24 mouse cellular contexts compared by ENCODE assay signal in genomic region chr1:192356231-192356630, GRCm38 (mm10).
DNase-seq lines count a peak whose midpoint lies in the region; ATAC-seq and TF ChIP-seq lines count a peak whose summit lies in the region.
"Had no signal": no experiment of that assay in that cellular context is flagged by ENCODE, and none has a peak within 500 bp of the region (broad histone marks: within the 10 kb centered on the region; RNA-seq: fewer than 3 reads in every experiment).

No protein-coding gene starts in this region.

- no peaks in the 10 kb centered on the region for H3K9me3 ChIP-seq in liver, postnatal 0 days (ENCODE audit: low read length)
- H3K9me3 ChIP-seq: embryonic facial prominence, embryonic 13.5 days; forebrain, embryonic 12.5 days; heart, embryonic 10.5 days; hindbrain, embryonic 12.5 days had no signal

- H3K27me3 ChIP-seq in liver, postnatal 0 days (ENCODE audit: insufficient read depth, low read length) = peaks cover 2% of the 10 kb centered on the region; the same call in 1 of the 2 replicates
- H3K27me3 ChIP-seq: embryonic facial prominence, embryonic 13.5 days; forebrain, embryonic 12.5 days; hindbrain, embryonic 12.5 days had no signal

- no peak for TF ChIP-seq CTCF in liver, postnatal 0 days (IDR thresholded peaks at IDR 0.05; ENCODE audit: low read depth)

- H3K27ac ChIP-seq in liver, postnatal 0 days (ENCODE audit: low read depth) = no peak overlapping the region
- H3K27ac ChIP-seq: embryonic facial prominence, embryonic 13.5 days; forebrain, embryonic 12.5 days; heart, embryonic 10.5 days; hindbrain, embryonic 12.5 days; hindbrain, postnatal 0 days had no signal

- H3K4me2 ChIP-seq in liver, postnatal 0 days (ENCODE audit: low read depth, low read length) = no peak overlapping the region
- H3K4me2 ChIP-seq: embryonic facial prominence, embryonic 13.5 days; forebrain, embryonic 12.5 days; hindbrain, embryonic 12.5 days had no signal

- H3K36me3 ChIP-seq in liver, postnatal 0 days (replicated peaks; ENCODE audit: insufficient read depth, low read length) = no peaks in the 10 kb centered on the region
- H3K36me3 ChIP-seq: embryonic facial prominence, embryonic 13.5 days; forebrain, embryonic 12.5 days; G1E; heart, embryonic 10.5 days; hindbrain, embryonic 12.5 days had no signal

- H3K4me1 ChIP-seq in liver, postnatal 0 days (ENCODE audit: insufficient read depth) = no peaks in the 10 kb centered on the region
- H3K4me1 ChIP-seq: embryonic facial prominence, embryonic 13.5 days; forebrain, embryonic 12.5 days; heart, embryonic 10.5 days; hindbrain, embryonic 12.5 days had no signal

- no peak for TF ChIP-seq EP300 in liver, postnatal 0 days (IDR thresholded peaks at IDR 0.05; ENCODE audit: low read depth)

- no peak overlapping the region for H3K9ac ChIP-seq in liver, postnatal 0 days (replicated peaks)
- H3K9ac ChIP-seq: embryonic facial prominence, embryonic 13.5 days; forebrain, embryonic 12.5 days; hindbrain, embryonic 12.5 days had no signal

- intact Hi-C loops in gastrocnemius, postnatal 36 days (cut with DNase I) = no loop called here

- peak; percentile 85 for ATAC-seq in cerebellum, adult (ENCODE audit: insufficient number of reproducible peaks, low FRiP score, low TSS enrichment)
- no peak for ATAC-seq in liver, postnatal 0 days
- ATAC-seq: CD4-positive, CD25-positive, alpha-beta regulatory T cell, adult 4 months; forebrain, embryonic 16.5 days; hindbrain, postnatal 0 days had no signal

- H3K4me3 ChIP-seq in liver, postnatal 0 days (ENCODE audit: low read depth, low read length) = no peak overlapping the region
- H3K4me3 ChIP-seq: embryonic facial prominence, embryonic 13.5 days; forebrain, embryonic 12.5 days; heart, embryonic 10.5 days; hindbrain, embryonic 12.5 days had no signal

- 69% methylated on average over 3 of the region's 3 CpGs for WGBS in liver, postnatal 0 days (ENCODE audit: insufficient replicate concordance)

- DNase-seq in cerebellum, postnatal 4 days (ENCODE audit: low spot score in 2 of 2) = no peak
- DNase-seq in cerebellum, adult 9-10 months = peak; percentile 85
- peak; percentile 65 to 71 for DNase-seq in cerebellum, postnatal 25 days
- no peak for DNase-seq in liver, postnatal 0 days
- DNase-seq in frontal cortex, adult 2 months (ENCODE audit: extremely low spot score in 1 of 2, low spot score in 1 of 2) = no peak
- no peak for DNase-seq in gastrocnemius, postnatal 36 days
- DNase-seq: adrenal gland, adult 8-10 months; adrenal gland, postnatal 36 days; B cell, adult 2 months; gastrocnemius, postnatal 14 days; heart, adult 11 months; heart, postnatal 10 days; heart, postnatal 4 days; kidney, adult 11 months; kidney, adult 9 months had no signal

Comparison
In these comparisons a context has a peak if more than half of its experiments do, and no peak if none do; other contexts are left out.
1. DNase-seq: peak in cerebellum, adult 9-10 months (single experiment) and cerebellum, postnatal 25 days (2 of 2); none in cerebellum, postnatal 4 days (0 of 2), liver, postnatal 0 days (single experiment), frontal cortex, adult 2 months (0 of 2) and gastrocnemius, postnatal 36 days (0 of 2).